Mouse (Mus musculus): ENCODE results near the gene Ccn6. TPM values are rescaled to one million over a fixed set of nuclear protein-coding genes. Genes with fewer than 3 reads are reported as not detected.

Ccn6 gene
- polyA plus RNA-seq, 1 experiment from 2014 or later = 0.41 TPM

GRCm38 (mm10) chr10:39184864-39185544 lies 21.4 kb upstream of the Ccn6 start:
- Histone ChIP-seq H3K9ac (no peak overlapping the region), H3K4me3 (replicated peaks; ENCODE audit: low read length) (no peak overlapping the region), H3K4me2 (replicated peaks) (no peak overlapping the region), H3K27ac (no peak overlapping the region), H3K36me3 (replicated peaks; ENCODE audit: control insufficient read depth, insufficient read depth) (no peaks in the 10 kb centered on the region), H3K9me3 (ENCODE audit: control insufficient read depth, low read length) (no peaks in the 10 kb centered on the region), H3K27me3 (ENCODE audit: control insufficient read depth, insufficient read depth, low read length) (no peaks in the 10 kb centered on the region), H3K4me1 (replicated peaks; ENCODE audit: control insufficient read depth, insufficient read depth, low read length) (no peaks in the 10 kb centered on the region)
- no peak for DNase-seq (ENCODE audit: low spot score)
- 77% methylated on average over 8 of the region's 8 CpGs for WGBS
- peak; percentile 43; the same call in 1 of the 2 replicates for ATAC-seq (ENCODE audit: low FRiP score)

- ATAC-seq (ENCODE audit: low FRiP score) = no peak
- no peak overlapping the region for H3K9ac ChIP-seq
- no peak overlapping the region for H3K27ac ChIP-seq
- 89% methylated on average over 5 of the region's 5 CpGs for WGBS
- DNase-seq (ENCODE audit: low spot score) = no peak
- no peaks in the 10 kb centered on the region for H3K36me3 ChIP-seq (replicated peaks; ENCODE audit: control insufficient read depth, insufficient read depth)
- H3K4me1 ChIP-seq (replicated peaks; ENCODE audit: control insufficient read depth, insufficient read depth, low read length) = peaks cover 19% of the 10 kb centered on the region
- H3K27me3 ChIP-seq (ENCODE audit: control insufficient read depth, insufficient read depth, low read length) = no peaks in the 10 kb centered on the region
- H3K4me2 ChIP-seq (replicated peaks) = no peak overlapping the region
- H3K9me3 ChIP-seq (ENCODE audit: control insufficient read depth, low read length) = peaks cover 5% of the 10 kb centered on the region; the same call in 1 of the 2 replicates
- no peak overlapping the region for H3K4me3 ChIP-seq (replicated peaks; ENCODE audit: low read length)
Measured at GRCm38 (mm10) chr10:39176981-39177380, 13.4 kb upstream of the Ccn6 start.

GRCm38 (mm10) chr10:39173077-39173476 lies 9.5 kb upstream of the Ccn6 start:
- peak overlapping the region; percentile 94 for H3K4me2 ChIP-seq (replicated peaks)
- no peak for ATAC-seq (ENCODE audit: low FRiP score)
- peaks cover under 1% of the 10 kb centered on the region; the same call in 1 of the 2 replicates for H3K9me3 ChIP-seq (ENCODE audit: control insufficient read depth, low read length)
- H3K36me3 ChIP-seq (replicated peaks; ENCODE audit: control insufficient read depth, insufficient read depth) = no peaks in the 10 kb centered on the region
- no peaks in the 10 kb centered on the region for H3K27me3 ChIP-seq (ENCODE audit: control insufficient read depth, insufficient read depth, low read length)
- peak overlapping the region; percentile 100 for H3K27ac ChIP-seq
- H3K4me1 ChIP-seq (replicated peaks; ENCODE audit: control insufficient read depth, insufficient read depth, low read length) = peaks cover 30% of the 10 kb centered on the region
- peak overlapping the region; percentile 18; the same call in 1 of the 2 replicates for H3K9ac ChIP-seq
- WGBS = 22% methylated on average over 13 of the region's 13 CpGs
- DNase-seq (ENCODE audit: low spot score) = peak; percentile 60
- no peak overlapping the region; the same call in 1 of the 2 replicates for H3K4me3 ChIP-seq (replicated peaks; ENCODE audit: low read length)

- Histone ChIP-seq H3K36me3 (replicated peaks; ENCODE audit: control insufficient read depth, insufficient read depth) (no peaks in the 10 kb centered on the region), H3K27ac (peak overlapping the region; percentile 100), H3K4me1 (replicated peaks; ENCODE audit: control insufficient read depth, insufficient read depth, low read length) (peaks cover 30% of the 10 kb centered on the region), H3K4me2 (replicated peaks) (peak overlapping the region; percentile 94), H3K9ac (peak overlapping the region; percentile 80), H3K9me3 (ENCODE audit: control insufficient read depth, low read length) (no peaks in the 10 kb centered on the region), H3K27me3 (ENCODE audit: control insufficient read depth, insufficient read depth, low read length) (no peaks in the 10 kb centered on the region), H3K4me3 (replicated peaks; ENCODE audit: low read length) (no peak overlapping the region; the same call in 1 of the 2 replicates)
- DNase-seq (ENCODE audit: low spot score) = no peak
- ATAC-seq (ENCODE audit: low FRiP score) = no peak
- WGBS = 65% methylated on average over 6 of the region's 6 CpGs
Measured at GRCm38 (mm10) chr10:39172540-39172931, 8.9 kb upstream of the Ccn6 start.

- Histone ChIP-seq H3K4me1 (replicated peaks; ENCODE audit: control insufficient read depth, insufficient read depth, low read length) (peaks cover 30% of the 10 kb centered on the region), H3K9ac (peak overlapping the region; percentile 80), H3K4me2 (replicated peaks) (peak overlapping the region; percentile 94), H3K9me3 (ENCODE audit: control insufficient read depth, low read length) (no peaks in the 10 kb centered on the region), H3K4me3 (replicated peaks; ENCODE audit: low read length) (peak overlapping the region; percentile 41), H3K27ac (peak overlapping the region; percentile 100), H3K27me3 (ENCODE audit: control insufficient read depth, insufficient read depth, low read length) (no peaks in the 10 kb centered on the region), H3K36me3 (replicated peaks; ENCODE audit: control insufficient read depth, insufficient read depth) (no peaks in the 10 kb centered on the region)
- ATAC-seq (ENCODE audit: low FRiP score) (peak; percentile 82), DNase-seq (ENCODE audit: low spot score) (peak; percentile 94)
- 6% methylated on average over 26 of the region's 26 CpGs for WGBS
Measured at GRCm38 (mm10) chr10:39171603-39172539, 8.3 kb upstream of the Ccn6 start.

- H3K36me3 ChIP-seq (replicated peaks; ENCODE audit: control insufficient read depth, insufficient read depth) = no peaks in the 10 kb centered on the region
- no peaks in the 10 kb centered on the region for H3K9me3 ChIP-seq (ENCODE audit: control insufficient read depth, low read length)
- peaks cover 36% of the 10 kb centered on the region for H3K4me1 ChIP-seq (replicated peaks; ENCODE audit: control insufficient read depth, insufficient read depth, low read length)
- peak overlapping the region; percentile 41 for H3K4me3 ChIP-seq (replicated peaks; ENCODE audit: low read length)
- H3K27ac ChIP-seq = peak overlapping the region; percentile 100
- peak overlapping the region; percentile 94 for H3K4me2 ChIP-seq (replicated peaks)
- WGBS = under 1% methylated on average over 19 of the region's 19 CpGs
- no peaks in the 10 kb centered on the region for H3K27me3 ChIP-seq (ENCODE audit: control insufficient read depth, insufficient read depth, low read length)
- peak; percentile 92 for ATAC-seq (ENCODE audit: low FRiP score)
- peak; percentile 95 for DNase-seq (ENCODE audit: low spot score)
- peak overlapping the region; percentile 80 for H3K9ac ChIP-seq
Measured at GRCm38 (mm10) chr10:39171134-39171533, 7.5 kb upstream of the Ccn6 start.

DNA sequence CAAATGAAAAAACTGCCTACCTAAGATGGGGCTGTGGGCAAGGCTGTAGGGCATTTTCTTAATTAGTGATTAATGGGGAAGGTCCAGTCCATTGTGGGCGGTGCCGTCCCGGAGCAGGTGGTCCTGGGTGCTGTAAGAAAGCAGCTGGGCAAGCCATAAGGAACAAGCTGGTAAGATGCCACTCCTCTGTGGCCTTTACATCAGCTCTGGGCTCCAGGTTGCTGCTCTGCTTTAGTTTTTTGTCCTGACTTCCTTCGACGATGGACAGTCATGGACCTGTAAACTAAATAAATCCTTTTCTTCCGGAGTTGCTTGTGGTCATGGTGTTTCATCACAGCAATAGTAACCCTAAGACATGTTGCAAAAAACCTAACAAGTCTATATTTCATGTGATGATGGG lies 7.1 kb upstream of the Ccn6 start:
- Histone ChIP-seq H3K27me3 (ENCODE audit: control insufficient read depth, insufficient read depth, low read length) (no peaks in the 10 kb centered on the region), H3K4me3 (replicated peaks; ENCODE audit: low read length) (peak overlapping the region; percentile 6; the same call in 1 of the 2 replicates), H3K9me3 (ENCODE audit: control insufficient read depth, low read length) (no peaks in the 10 kb centered on the region), H3K36me3 (replicated peaks; ENCODE audit: control insufficient read depth, insufficient read depth) (no peaks in the 10 kb centered on the region), H3K9ac (peak overlapping the region; percentile 53), H3K4me2 (replicated peaks) (peak overlapping the region; percentile 94), H3K4me1 (replicated peaks; ENCODE audit: control insufficient read depth, insufficient read depth, low read length) (peaks cover 36% of the 10 kb centered on the region), H3K27ac (peak overlapping the region; percentile 100)
- DNase-seq (ENCODE audit: low spot score) = no peak
- WGBS = 13% methylated on average over 6 of the region's 6 CpGs
- ATAC-seq (ENCODE audit: low FRiP score) = no peak

GRCm38 (mm10) chr10:39170181-39170580 lies 6.6 kb upstream of the Ccn6 start:
- H3K9me3 ChIP-seq (ENCODE audit: control insufficient read depth, low read length) = no peaks in the 10 kb centered on the region
- 8% methylated on average over 8 of the region's 8 CpGs for WGBS
- H3K36me3 ChIP-seq (replicated peaks; ENCODE audit: control insufficient read depth, insufficient read depth) = no peaks in the 10 kb centered on the region
- peak overlapping the region; percentile 53 for H3K9ac ChIP-seq
- H3K4me1 ChIP-seq (replicated peaks; ENCODE audit: control insufficient read depth, insufficient read depth, low read length) = peaks cover 41% of the 10 kb centered on the region
- H3K27me3 ChIP-seq (ENCODE audit: control insufficient read depth, insufficient read depth, low read length) = no peaks in the 10 kb centered on the region
- peak overlapping the region; percentile 94 for H3K4me2 ChIP-seq (replicated peaks)
- ATAC-seq (ENCODE audit: low FRiP score) (peak; percentile 1), DNase-seq (ENCODE audit: low spot score) (peak; percentile 76)
- H3K4me3 ChIP-seq (replicated peaks; ENCODE audit: low read length) = peak overlapping the region; percentile 6; the same call in 1 of the 2 replicates
- peak overlapping the region; percentile 100 for H3K27ac ChIP-seq

- peaks cover 42% of the 10 kb centered on the region for H3K4me1 ChIP-seq (replicated peaks; ENCODE audit: control insufficient read depth, insufficient read depth, low read length)
- no peaks in the 10 kb centered on the region for H3K27me3 ChIP-seq (ENCODE audit: control insufficient read depth, insufficient read depth, low read length)
- no peaks in the 10 kb centered on the region for H3K9me3 ChIP-seq (ENCODE audit: control insufficient read depth, low read length)
- H3K36me3 ChIP-seq (replicated peaks; ENCODE audit: control insufficient read depth, insufficient read depth) = no peaks in the 10 kb centered on the region
- DNase-seq (ENCODE audit: low spot score) (no peak), ATAC-seq (ENCODE audit: low FRiP score) (no peak)
- H3K9ac ChIP-seq = no peak overlapping the region
- H3K4me3 ChIP-seq (replicated peaks; ENCODE audit: low read length) = no peak overlapping the region
- 46% methylated on average over 9 of the region's 9 CpGs for WGBS
- H3K27ac ChIP-seq = peak overlapping the region; percentile 100
- H3K4me2 ChIP-seq (replicated peaks) = peak overlapping the region; percentile 94
Measured at GRCm38 (mm10) chr10:39169642-39170041, 6.0 kb upstream of the Ccn6 start.

Measured in hindbrain, embryonic 14.5 days (tissue).